Mouse (Mus musculus) embryonic facial prominence, embryonic 11.5 days (tissue): Measurements from ENCODE around the gene Prkar1b. TPM values are rescaled to one million over a fixed set of nuclear protein-coding genes. Genes with fewer than 3 reads are reported as not detected.

Source experiments
- ATAC-seq: fragments of 200-750 bp; cut with Nextera tagmentation; replicated peaks from 2 replicates; pipeline ENCODE4 v1.8.0; 2017; ENCODE audit warnings: low read depth; ENCODE audit not compliant: insufficient number of reproducible peaks, low FRiP score, low TSS enrichment
- DNase-seq: peaks from one replicate; pipeline ENCODE4 v3.0.0-alpha.2; 2015; ENCODE audit warnings: low spot score
- H3K27ac ChIP-seq: fragments of 300-500 bp; sonication (generic); replicated peaks from 2 replicates; pipeline ENCODE4 v1.5.1; 2014; ENCODE audit warnings: mild to moderate bottlenecking, low read depth, low read length, control low read depth
- H3K27me3 ChIP-seq: fragments of 300-500 bp; sonication (generic); 2 replicates; pipeline ENCODE4 v1.6.1; 2014; ENCODE audit warnings: mild to moderate bottlenecking, low read length, moderate library complexity, mixed read lengths; ENCODE audit not compliant: control insufficient read depth, insufficient read depth
- H3K36me3 ChIP-seq: fragments of 300-500 bp; sonication (generic); replicated peaks from 2 replicates; pipeline ENCODE4 v1.6.1; 2014; ENCODE audit warnings: low read depth, mild to moderate bottlenecking, low read length, moderate library complexity, mixed read lengths; ENCODE audit not compliant: control insufficient read depth, insufficient read depth
- H3K4me1 ChIP-seq: fragments of 300-500 bp; sonication (generic); 2 replicates; pipeline ENCODE4 v1.6.1; 2014; ENCODE audit warnings: low read length, mixed read lengths; ENCODE audit not compliant: control insufficient read depth, insufficient read depth
- H3K4me2 ChIP-seq: fragments of 300-500 bp; sonication (generic); 2 replicates; pipeline ENCODE4 v1.6.1; 2014; ENCODE audit warnings: low read depth, mild to moderate bottlenecking, control low read depth, low read length, moderate library complexity
- H3K4me3 ChIP-seq: fragments of 300-500 bp; sonication (generic); 2 replicates; pipeline ENCODE4 v1.5.1; 2014; ENCODE audit warnings: low read depth, low read length, control low read depth
- H3K9ac ChIP-seq: fragments of 300-500 bp; sonication (generic); replicated peaks from 2 replicates; pipeline ENCODE4 v1.6.1; 2014; ENCODE audit warnings: mild to moderate bottlenecking, control low read depth, low read length
- H3K9me3 ChIP-seq: fragments of 300-500 bp; sonication (generic); replicated peaks from 2 replicates; pipeline ENCODE4 v1.6.1; 2016; ENCODE audit warnings: mild to moderate bottlenecking, low read length, inconsistent platforms, mixed read lengths; ENCODE audit not compliant: control insufficient read depth
- WGBS: fragments of 180-500 bp; shearing (Covaris S2); extraction: QIAGEN DNeasy Blood & Tissue Kit; methylation state at CpG from one replicate; pipeline ENCODE4 v1.1.7; 2014; 5-methylcytosine and 5-hydroxymethylcytosine counted together
- polyA plus RNA-seq: library from polyadenylated mRNA; unstranded; fragments of >200 nt; fragmentation: Nextera tagmentation; extraction: Ambion mirVana; gene quantifications from 2 replicates; pipeline ENCODE4 v1.2.1, GENCODE M21; 2014

Prkar1b gene
- polyA plus RNA-seq, 1 experiment from 2014 or later = 8.7 TPM

DNA sequence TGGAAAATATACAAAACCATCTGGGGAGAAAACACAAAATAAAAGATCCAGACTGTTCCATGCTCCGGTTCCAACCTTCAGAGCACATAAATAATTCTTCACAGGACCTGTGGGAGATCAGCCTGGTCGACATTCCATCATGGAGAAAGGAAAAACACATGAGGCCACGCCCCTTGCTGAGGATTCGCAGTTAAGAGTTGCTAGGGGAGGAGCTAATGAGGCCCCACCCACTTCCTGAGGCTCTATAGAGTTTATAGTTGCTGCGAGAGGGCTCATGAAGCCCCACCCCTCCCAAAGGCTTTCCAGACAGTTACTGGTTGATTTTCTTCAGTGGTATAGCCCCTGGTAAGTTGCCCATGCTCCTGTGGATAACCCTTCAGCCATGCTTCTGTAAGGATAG lies 85.2 kb downstream of the Prkar1b start:
- H3K27ac ChIP-seq = no peak overlapping the region
- no peak overlapping the region for H3K9ac ChIP-seq
- H3K4me3 ChIP-seq = no peak overlapping the region
- H3K4me1 ChIP-seq = no peaks in the 10 kb centered on the region
- WGBS = 65% methylated on average over 5 of the region's 5 CpGs
- no peak overlapping the region for H3K4me2 ChIP-seq
- no peaks in the 10 kb centered on the region for H3K9me3 ChIP-seq
- DNase-seq = no peak
- no peak for ATAC-seq
- no peaks in the 10 kb centered on the region for H3K27me3 ChIP-seq
- H3K36me3 ChIP-seq = no peaks in the 10 kb centered on the region

DNA sequence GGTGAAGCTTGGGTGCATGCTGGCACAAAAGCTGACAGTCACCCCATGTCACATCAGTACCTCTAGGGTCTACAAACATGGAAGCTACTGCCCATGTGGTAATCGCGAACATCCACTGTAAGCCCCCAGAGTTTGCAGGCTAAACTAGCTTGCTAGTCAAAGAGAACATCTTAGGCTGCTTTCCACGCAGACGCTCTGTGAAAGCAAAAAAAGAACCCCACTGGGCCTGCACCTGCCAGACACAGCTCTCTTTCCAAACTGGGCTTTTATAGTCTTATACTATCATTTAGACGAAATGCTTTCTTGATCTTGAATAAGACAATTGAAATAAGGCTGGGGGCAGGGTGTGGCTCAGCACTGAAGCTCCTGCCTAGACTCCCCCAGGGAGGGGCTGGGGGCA lies 88.1 kb downstream of the Prkar1b start:
- DNase-seq (no peak), ATAC-seq (no peak)
- Histone ChIP-seq H3K36me3 (no peaks in the 10 kb centered on the region), H3K9me3 (no peaks in the 10 kb centered on the region), H3K27me3 (no peaks in the 10 kb centered on the region), H3K27ac (no peak overlapping the region), H3K4me3 (no peak overlapping the region), H3K4me1 (no peaks in the 10 kb centered on the region), H3K4me2 (no peak overlapping the region), H3K9ac (no peak overlapping the region)
- 85% methylated on average over 5 of the region's 5 CpGs for WGBS

DNA sequence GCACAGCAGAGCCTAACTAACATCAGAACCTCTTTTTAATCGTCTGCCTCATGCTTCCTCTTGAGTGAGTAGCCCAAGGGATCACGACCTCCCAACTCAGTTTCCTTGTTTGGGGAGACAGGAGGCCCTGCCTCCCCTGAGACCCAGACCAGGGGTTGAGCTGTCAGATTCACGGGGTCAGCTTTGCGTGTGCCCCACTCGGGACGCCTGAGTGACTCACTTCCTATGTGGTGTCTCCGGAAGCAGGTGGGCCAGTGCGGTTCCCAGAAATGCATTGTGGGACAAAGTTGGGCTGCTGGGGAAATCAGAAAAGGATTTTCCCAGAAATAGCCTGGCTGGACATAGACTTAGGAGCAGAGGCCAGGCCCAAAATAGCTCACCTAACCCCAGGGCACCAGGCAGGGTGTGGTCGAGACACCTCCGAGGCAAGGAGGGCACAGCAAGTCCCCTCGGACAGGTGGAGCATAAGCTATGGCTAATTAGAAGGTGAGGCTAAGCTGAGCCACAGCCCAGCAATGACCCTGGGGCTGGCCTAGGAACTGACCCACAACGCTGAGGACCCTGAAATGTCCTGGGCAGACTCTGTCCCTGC lies 89.2 kb downstream of the Prkar1b start:
- Histone ChIP-seq H3K4me1 (no peaks in the 10 kb centered on the region; the same call in 1 of the 2 replicates), H3K27me3 (no peaks in the 10 kb centered on the region), H3K4me2 (no peak overlapping the region), H3K9me3 (no peaks in the 10 kb centered on the region), H3K9ac (no peak overlapping the region), H3K36me3 (no peaks in the 10 kb centered on the region), H3K4me3 (no peak overlapping the region), H3K27ac (no peak overlapping the region)
- DNase-seq (no peak), ATAC-seq (no peak)
- WGBS = 70% methylated on average over 12 of the region's 12 CpGs

DNA sequence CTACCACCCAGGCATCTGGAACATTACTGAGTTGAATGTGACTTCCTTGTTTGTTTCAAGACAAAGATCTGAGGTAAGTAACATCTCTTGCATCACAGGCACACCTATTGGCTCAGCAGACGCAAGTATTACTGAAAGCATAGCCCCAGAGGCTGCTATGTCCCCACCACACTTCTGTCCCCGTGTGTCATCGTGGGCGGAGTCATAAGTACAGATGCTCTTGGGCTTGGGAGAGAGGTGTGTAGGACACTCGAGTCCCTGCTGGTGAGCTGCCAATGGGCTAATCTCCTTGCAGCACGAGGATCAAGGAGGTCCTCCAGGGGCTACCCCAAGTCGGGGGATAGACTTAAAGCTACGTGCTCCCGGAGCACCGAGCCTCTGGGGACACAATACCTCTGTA lies 96.6 kb downstream of the Prkar1b start:
- Histone ChIP-seq H3K4me2 (no peak overlapping the region), H3K27me3 (no peaks in the 10 kb centered on the region), H3K4me1 (no peaks in the 10 kb centered on the region; the same call in 1 of the 2 replicates), H3K4me3 (no peak overlapping the region), H3K36me3 (no peaks in the 10 kb centered on the region), H3K9ac (no peak overlapping the region), H3K9me3 (no peaks in the 10 kb centered on the region), H3K27ac (no peak overlapping the region)
- WGBS = 84% methylated on average over 10 of the region's 10 CpGs
- DNase-seq (no peak), ATAC-seq (no peak)

DNA sequence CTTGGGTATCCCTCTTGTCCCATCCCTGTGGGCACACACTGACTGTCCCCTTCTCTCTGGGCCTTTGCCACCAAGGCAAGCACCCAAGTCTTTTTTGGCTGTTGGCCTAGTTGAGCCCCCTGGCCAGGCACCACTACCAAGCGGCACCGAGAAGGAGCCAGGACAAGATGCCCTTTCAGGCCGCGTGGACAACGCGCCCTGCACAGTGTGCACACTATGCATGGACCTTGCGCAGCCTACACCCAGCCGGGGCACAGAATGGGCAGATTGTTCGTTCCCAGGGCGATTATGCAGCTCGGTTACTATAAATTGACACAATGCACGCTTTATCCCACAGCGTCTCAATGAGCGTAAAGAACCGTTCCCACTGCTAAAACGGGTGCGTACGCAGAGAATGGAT lies 98.5 kb downstream of the Prkar1b start:
- Histone ChIP-seq H3K27ac (no peak overlapping the region), H3K36me3 (no peaks in the 10 kb centered on the region), H3K4me3 (no peak overlapping the region), H3K9ac (no peak overlapping the region), H3K9me3 (no peaks in the 10 kb centered on the region), H3K4me1 (no peaks in the 10 kb centered on the region; the same call in 1 of the 2 replicates), H3K4me2 (no peak overlapping the region), H3K27me3 (no peaks in the 10 kb centered on the region)
- 90% methylated on average over 18 of the region's 18 CpGs for WGBS
- no peak for DNase-seq
- ATAC-seq = no peak

DNA sequence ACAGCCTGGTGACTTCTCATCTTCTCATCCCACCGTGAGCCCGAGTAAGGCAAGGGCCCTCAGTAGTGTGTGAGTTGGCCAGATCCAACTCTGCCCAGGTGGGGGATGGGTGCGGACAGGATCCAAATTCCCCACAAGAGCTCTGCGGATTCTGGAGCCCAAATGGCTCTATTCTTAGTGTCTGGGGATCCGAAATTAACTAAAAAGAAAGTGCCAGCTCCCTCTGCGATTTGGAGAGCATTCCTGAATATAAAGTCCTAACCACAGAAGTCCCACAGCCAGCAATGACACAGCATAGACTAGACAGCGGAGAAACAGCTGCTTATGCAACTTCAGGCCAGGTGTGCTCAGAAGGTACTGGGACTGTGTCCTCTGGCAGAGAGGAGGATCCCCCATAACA lies 100.4 kb downstream of the Prkar1b start:
- Histone ChIP-seq H3K4me1 (no peaks in the 10 kb centered on the region), H3K4me3 (no peak overlapping the region), H3K27me3 (no peaks in the 10 kb centered on the region), H3K27ac (no peak overlapping the region), H3K36me3 (no peaks in the 10 kb centered on the region), H3K9me3 (no peaks in the 10 kb centered on the region), H3K4me2 (no peak overlapping the region), H3K9ac (no peak overlapping the region)
- ATAC-seq (no peak), DNase-seq (no peak)
- 81% methylated on average over 7 of the region's 7 CpGs for WGBS

DNA sequence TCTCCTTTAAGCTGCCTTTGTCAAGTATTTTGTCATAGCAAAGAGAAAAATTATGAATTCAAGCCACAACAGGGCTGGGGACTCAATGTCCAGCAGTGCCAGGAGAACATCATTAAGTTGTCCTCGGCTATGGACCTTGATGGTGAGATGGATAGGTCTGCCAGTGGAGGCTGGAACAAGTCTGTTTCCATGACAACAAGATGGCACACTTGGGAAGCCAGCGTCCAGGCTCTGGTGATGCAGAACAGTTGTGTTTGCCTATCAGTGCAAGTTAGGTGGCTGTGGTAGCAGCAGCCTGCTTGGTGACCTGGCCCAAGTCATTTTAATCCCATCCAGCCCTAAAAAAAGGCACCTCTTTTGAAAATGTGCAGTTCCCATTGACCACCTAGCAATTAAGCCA lies 102.6 kb downstream of the Prkar1b start:
- H3K36me3 ChIP-seq = no peaks in the 10 kb centered on the region
- WGBS = 74% methylated on average over 2 of the region's 2 CpGs
- H3K4me1 ChIP-seq = no peaks in the 10 kb centered on the region
- ATAC-seq = no peak
- no peak overlapping the region for H3K4me3 ChIP-seq
- H3K27me3 ChIP-seq = no peaks in the 10 kb centered on the region
- no peak overlapping the region for H3K9ac ChIP-seq
- no peak for DNase-seq
- H3K4me2 ChIP-seq = no peak overlapping the region
- no peak overlapping the region for H3K27ac ChIP-seq
- H3K9me3 ChIP-seq = no peaks in the 10 kb centered on the region

DNA sequence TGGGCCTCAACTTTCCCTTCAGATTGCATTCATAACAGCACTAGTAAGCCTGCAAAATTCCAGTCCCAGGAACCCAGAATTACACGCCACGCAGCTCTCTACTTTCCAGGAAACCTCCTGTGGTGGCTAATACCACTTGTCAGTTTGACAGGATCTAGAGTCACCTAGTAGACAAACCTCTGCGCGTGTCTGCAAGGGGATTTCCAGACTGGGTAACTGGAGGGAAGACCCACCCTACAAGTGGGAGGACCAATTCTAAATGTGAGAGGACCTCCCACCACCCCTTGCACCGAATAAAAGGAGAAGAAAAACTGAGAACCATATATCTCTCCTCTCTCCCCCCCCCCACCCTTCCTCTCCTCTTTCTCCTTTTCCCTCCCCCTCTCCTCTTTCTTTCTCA lies 103.2 kb downstream of the Prkar1b start:
- no peaks in the 10 kb centered on the region for H3K36me3 ChIP-seq
- no peak overlapping the region for H3K27ac ChIP-seq
- no peak overlapping the region for H3K4me3 ChIP-seq
- no peaks in the 10 kb centered on the region for H3K4me1 ChIP-seq
- H3K9ac ChIP-seq = no peak overlapping the region
- no peak overlapping the region for H3K4me2 ChIP-seq
- H3K9me3 ChIP-seq = no peaks in the 10 kb centered on the region
- DNase-seq = no peak
- no peak for ATAC-seq
- 76% methylated on average over 5 of the region's 5 CpGs for WGBS
- no peaks in the 10 kb centered on the region for H3K27me3 ChIP-seq
